Mouse (Mus musculus) testis, adult 2 months (tissue): Measurements from ENCODE around the gene Adam6b.
A peak's percentile ranks its signal among the peaks of the same experiment; 100 is the strongest.
"Not testable (repeated sequence)": the region's sequence is repeated elsewhere in the genome, so short reads cannot be mapped to it uniquely, and the experiment has no call there.

Source experiments
- CTCF ChIP-seq: fragments of 200-500 bp; IDR thresholded peaks from 2 replicates; pipeline ENCODE4 v1.5.1; 2012; ENCODE audit warnings: low read depth, mild to moderate bottlenecking, inconsistent platforms, low read length, moderate library complexity; ENCODE audit not compliant: control insufficient read depth, insufficient read depth, insufficient replicate concordance
- POLR2A ChIP-seq: fragments of 200-500 bp; IDR thresholded peaks from 2 replicates; pipeline ENCODE4 v1.6.1; 2012; ENCODE audit warnings: low read depth, mild to moderate bottlenecking, inconsistent platforms, low read length, moderate library complexity; ENCODE audit not compliant: control insufficient read depth

GRCm38 (mm10) chr12:113487693-113488092 is 1.6 kb upstream of the Adam6b start:
- TF ChIP-seq POLR2A, result not testable (repeated sequence)
- peak; percentile 36; the same call in 1 of the 2 replicates for TF ChIP-seq CTCF
